Mouse (Mus musculus): Measurements from ENCODE around the gene Herc3.

DNA sequence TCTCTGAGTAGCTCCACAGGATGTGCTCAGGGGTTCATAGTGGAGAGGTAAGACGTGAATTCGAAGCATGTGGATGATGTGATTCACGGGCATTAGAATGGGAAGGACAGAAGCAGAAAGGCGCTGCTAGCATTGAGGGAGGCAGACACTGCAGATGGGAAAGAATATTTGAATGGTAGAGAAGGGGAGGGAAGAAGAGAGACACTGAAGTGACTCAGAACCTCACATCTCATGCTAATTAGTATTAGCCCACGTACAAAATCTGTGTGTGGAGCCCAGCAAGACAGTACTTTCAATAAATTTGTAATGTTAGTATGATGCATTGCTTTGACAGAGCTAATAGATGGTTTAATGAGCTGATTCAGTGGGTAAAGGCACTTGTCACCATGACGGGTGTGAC is 89.5 kb downstream of the Herc3 start:
- TF ChIP-seq GATA1 (IDR thresholded peaks at IDR 0.05; ENCODE audit: low read length), result no peak
- TF ChIP-seq TAL1 (IDR thresholded peaks at IDR 0.05; ENCODE audit: low read length), result no peak
